Mouse (Mus musculus) bone marrow, adult 2 months (tissue): ENCODE measurements around the gene Osbp2.

Source experiments
- CTCF ChIP-seq: fragments of 200-500 bp; IDR thresholded peaks from 2 replicates; pipeline ENCODE4 v1.5.1; 2011; ENCODE audit warnings: low read length, control low read depth; ENCODE audit not compliant: control insufficient read depth, insufficient read depth
- POLR2A ChIP-seq: fragments of 200-500 bp; IDR thresholded peaks from 2 replicates; pipeline ENCODE4 v1.6.1; 2011; ENCODE audit warnings: low read depth, mild to moderate bottlenecking, control low read depth, low read length, borderline replicate concordance; ENCODE audit not compliant: control insufficient read depth

DNA sequence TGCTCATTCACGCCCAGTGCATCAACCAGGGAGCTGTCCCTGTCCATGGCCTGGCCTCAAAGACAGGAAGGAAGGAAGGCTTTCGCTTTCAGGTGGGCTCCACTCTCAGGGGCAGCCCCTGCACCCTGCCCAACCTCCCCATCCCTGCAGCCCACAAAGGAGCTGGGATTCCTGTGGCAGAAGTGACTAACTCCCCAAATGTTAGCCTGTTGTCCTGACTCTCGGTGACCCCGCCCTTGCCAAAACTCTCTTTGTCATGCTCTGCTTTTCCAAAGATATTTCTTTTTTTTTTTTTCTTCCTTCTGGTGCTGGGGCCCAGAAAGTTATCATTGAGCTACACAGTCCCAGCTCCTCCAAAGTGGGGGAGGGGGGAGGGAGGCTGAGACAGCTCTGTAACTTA, 45.5 kb upstream of the Osbp2 start:
- TF ChIP-seq CTCF, result no peak
- no peak for TF ChIP-seq POLR2A
